Mouse (Mus musculus): ENCODE results near the gene Stmn1.
A peak's percentile ranks its signal among the peaks of the same experiment; 100 is the strongest.

The Stmn1 gene

DNA sequence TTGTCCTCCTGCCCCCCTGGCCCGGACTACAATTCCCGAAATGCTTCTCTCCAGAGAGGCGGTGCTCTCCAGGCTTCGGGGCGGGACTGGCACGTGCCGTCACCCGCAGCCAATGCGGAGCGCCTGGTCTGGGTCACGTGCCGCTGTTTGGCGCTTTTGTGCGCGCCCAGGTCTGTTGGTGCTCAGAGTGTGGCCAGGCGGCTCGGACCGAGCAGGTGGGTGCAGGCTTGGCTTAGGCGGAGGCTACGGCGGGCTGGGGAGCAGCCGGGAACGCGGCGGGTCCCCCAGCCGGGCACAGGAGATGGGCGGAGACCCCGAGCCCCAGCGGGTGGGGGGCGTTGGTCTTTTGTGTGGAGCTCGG, at the start of gene Stmn1:
Gene Stmn1 (plus strand): TSS at position 106 of the 361 bp plus-strand sequence.
- DNase-seq (ENCODE audit: low spot score): peak; percentile 76

DNA sequence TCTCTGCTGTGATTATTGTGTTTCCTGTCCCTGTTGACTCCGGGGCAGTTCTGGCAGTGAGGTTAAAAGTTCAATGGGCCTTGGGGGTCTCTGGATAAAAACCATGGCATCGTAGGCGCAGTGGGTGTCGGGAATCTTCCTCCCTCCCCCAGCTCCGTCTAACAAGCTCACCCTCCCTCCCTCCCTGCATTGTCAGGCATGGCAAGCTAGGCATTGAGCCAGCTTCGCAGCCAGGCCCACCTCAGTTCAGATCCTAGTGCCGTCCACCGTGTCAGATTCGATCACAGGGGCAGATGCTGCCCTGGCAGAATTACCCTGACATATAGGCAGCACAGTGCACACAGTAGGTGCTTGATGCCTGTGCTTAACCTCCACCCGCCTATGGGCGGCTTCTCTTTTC, 46.1 kb upstream of the Stmn1 start:
- no peak for DNase-seq (ENCODE audit: low spot score)

- no peak for DNase-seq (ENCODE audit: low spot score)
These were observed 44.2 kb upstream of the Stmn1 start for GRCm38 (mm10) chr4:134423949-134424348.

DNA sequence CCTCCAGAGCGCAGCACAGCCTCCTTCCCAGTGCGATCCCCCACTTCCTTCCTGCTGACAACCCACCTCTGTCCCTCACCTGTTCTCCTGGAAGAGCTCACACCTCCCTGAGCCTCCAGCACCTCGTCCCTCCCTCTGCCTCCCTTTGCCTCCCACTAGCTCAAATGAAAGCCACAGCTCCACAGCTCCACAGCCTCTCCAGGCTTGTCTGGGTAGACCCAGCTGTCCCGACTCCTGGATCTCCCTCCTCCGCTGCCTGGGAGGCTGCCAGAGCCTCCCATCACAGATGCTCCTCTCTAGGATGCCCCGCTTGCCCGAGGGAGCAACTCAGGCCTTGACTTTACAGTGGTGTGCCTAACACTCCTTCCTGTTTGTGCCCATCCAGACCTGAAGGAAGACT, 43.0 kb upstream of the Stmn1 start:
- no peak for DNase-seq (ENCODE audit: low spot score)

DNA sequence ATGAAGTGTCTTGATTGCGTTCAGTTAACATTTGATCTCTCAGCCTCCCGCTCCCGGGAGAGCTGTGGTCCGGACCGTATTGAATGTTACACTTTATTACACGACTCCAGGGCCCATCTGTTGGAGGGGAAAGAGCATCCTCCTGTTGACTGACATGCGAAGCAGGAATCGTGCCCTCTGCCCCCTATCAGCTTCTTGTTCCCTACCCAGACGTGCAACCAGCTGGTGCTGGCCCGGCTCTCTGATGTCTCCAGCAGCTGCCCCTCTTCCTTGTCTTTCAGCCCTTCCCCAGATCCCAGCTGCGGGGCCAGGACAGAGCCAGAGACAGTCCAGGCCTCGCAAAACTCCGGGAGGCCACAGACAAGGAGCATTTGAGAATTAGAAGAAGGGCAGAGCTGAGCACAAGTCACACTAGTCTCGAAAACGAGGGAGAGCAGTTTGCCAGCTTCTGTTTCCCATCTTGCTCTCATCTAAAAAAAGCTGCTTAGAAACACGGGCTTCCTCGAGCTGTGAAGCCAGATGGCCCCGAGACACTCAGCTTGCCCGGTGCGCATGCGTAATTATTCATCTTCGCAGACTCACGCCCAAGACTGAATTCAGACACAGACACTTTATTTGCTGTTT, 37.6 kb upstream of the Stmn1 start:
- no peak for DNase-seq (ENCODE audit: low spot score)

DNA sequence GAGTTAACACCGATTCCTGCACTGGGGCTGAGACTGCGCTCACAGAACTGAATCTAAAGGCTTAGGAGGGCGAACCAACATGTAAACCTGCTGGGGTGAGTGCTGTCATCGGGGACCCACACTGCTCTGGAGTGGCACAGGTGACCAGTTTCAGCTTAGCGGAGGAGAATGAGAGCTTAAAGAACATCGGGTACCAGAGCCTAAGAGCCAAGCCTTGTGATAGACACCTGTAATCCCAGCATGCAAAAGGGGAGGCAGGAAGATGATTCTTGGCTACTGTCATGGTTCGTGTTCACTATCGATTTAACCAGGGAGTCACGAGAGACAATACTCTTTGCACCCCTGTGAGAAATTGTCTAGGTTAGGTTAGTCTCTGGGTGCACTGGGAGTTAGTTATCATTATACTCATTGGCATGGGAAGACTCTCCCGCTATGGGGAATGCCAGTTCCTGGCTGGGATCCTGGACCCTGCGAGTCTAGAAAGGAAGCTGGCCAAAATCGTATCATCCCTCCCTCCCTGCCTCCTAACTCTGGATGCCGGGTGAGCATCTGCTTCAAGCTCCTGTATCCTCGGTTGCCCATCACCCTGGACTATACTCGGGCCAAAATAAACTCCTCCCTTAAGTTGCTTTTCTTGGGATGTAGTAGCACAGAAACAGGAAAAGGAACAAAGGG, 35.3 kb upstream of the Stmn1 start:
- no peak for DNase-seq (ENCODE audit: low spot score)

- DNase-seq (ENCODE audit: low spot score): no peak
These were observed 31.9 kb upstream of the Stmn1 start for GRCm38 (mm10) chr4:134436185-134436584.

DNA sequence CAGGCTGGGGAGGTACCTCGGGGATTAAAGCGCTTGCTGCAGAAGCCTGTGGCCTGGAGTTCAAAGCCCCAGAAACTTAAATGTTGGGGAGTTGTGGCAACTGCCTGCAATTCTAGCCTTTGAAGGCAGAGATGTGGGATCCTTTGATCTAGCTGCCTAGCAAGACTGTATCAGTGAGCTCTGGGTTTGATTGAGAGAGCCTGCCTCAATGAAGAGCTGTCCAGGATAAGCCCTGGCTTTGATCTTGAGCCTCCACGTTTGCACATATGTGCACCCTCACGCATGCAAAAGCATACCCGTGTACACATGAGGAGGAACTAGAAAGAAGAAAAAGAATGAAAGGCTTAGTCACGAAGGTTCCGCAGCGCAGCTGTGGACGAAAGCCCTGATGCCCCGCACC, 31.5 kb upstream of the Stmn1 start:
- no peak for DNase-seq (ENCODE audit: low spot score)

GRCm38 (mm10) chr4:134439119-134439518, 29.0 kb upstream of the Stmn1 start:
- no peak for DNase-seq (ENCODE audit: low spot score)

- no peak for DNase-seq (ENCODE audit: low spot score)
These were observed 28.2 kb upstream of the Stmn1 start for GRCm38 (mm10) chr4:134439919-134440318.

- DNase-seq (ENCODE audit: low spot score): no peak
These were observed 25.9 kb upstream of the Stmn1 start for GRCm38 (mm10) chr4:134442216-134442615.

GRCm38 (mm10) chr4:134443589-134443988, 24.5 kb upstream of the Stmn1 start:
- DNase-seq (ENCODE audit: low spot score): no peak

DNA sequence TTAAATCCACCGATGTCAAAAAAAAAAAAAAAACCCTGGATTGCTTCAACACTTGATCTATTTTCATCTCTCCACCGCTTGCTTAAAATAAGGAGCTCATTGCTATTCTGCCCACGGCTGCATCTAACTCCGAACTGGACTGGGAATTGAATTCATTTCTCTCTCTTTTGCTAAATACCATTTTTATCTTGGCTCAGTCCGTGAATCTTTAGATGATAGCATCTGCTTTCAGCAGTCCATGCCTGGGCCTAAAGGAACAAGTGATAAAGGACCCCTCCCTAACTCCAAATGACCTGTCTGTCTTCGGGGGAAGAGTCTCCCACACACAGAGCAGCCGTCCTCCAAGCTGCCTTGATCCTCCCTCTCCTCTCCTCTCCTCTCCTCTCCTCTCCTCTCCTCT, 23.2 kb upstream of the Stmn1 start:
- DNase-seq (ENCODE audit: low spot score): no peak

DNA sequence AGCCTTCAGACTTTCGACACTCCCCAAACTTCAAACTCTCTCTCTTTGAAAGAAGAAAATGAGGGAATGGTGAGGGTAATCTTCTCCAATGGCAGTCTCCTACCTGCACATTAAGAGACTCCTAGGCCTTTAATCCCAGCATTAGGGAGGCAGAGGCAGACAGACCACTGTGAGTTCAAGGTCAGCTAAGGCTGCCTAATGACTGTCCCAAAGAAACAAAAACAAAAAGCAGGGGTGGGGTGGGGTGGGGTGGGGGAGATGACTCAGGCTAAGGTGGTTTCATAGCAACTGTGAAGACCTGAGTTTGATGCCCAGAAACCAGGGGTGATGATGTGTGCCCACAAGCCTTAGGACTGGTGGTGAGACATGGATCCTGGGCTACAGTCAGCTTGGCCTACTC, 22.6 kb upstream of the Stmn1 start:
- DNase-seq (ENCODE audit: low spot score): no peak

DNA sequence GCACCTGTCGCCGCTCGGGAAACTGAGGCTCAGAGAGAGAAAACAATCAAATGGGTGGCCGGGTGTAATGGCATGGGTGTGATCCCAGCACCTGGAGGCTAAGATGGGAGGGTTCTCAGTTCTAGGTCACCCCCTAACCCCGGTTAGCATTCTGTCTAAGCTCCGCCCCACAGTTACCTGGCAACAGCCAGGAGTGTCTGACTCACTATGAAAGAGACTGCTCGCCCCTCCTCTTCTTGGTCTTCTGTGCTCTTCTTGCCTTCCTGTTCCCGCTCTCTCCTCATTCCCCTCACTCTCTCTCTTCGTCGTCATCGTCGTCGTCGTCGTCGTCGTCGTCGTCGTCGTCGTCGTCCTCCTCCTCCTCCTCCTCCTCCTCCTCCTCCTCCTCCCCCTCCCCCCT, 20.2 kb upstream of the Stmn1 start:
- DNase-seq (ENCODE audit: low spot score): no peak

DNA sequence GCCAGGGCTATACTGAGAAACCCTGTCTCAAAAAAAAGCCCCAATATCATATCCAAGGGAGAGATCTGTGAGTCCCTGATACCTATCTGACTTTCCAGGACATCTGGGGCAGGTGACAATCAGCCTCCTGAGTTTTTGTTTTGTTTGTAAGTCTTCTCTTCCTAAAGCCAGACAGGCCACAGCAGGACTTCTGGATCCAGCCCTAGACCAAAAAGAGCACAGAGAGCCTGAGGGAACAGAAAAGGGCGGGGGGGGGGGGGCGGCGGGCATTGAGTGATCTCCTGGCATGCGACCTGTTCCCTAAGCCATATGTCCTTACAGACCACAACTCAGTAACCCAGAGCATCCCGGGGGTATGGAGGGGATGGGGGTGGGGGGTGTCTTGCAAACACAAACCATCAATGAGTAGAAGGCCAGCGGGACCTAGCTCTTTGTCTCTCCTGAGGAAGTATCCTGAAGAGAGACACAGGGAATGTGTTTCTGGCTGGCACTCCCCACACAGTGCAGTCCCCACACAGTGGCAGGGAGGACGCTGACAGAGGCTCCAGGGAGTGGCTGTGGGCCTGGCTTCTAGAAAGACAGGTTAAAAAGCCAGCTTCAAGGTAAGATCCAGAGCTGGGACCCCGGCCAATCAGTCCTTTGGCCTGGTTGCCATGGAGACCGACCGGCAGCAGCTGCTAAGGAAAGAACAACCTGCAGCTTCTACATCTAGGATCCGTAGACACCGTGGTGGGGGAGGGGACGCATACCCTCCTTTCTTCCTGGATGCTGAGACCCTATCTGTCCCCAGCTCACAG, 18.3 kb upstream of the Stmn1 start:
- no peak for DNase-seq (ENCODE audit: low spot score)

DNA sequence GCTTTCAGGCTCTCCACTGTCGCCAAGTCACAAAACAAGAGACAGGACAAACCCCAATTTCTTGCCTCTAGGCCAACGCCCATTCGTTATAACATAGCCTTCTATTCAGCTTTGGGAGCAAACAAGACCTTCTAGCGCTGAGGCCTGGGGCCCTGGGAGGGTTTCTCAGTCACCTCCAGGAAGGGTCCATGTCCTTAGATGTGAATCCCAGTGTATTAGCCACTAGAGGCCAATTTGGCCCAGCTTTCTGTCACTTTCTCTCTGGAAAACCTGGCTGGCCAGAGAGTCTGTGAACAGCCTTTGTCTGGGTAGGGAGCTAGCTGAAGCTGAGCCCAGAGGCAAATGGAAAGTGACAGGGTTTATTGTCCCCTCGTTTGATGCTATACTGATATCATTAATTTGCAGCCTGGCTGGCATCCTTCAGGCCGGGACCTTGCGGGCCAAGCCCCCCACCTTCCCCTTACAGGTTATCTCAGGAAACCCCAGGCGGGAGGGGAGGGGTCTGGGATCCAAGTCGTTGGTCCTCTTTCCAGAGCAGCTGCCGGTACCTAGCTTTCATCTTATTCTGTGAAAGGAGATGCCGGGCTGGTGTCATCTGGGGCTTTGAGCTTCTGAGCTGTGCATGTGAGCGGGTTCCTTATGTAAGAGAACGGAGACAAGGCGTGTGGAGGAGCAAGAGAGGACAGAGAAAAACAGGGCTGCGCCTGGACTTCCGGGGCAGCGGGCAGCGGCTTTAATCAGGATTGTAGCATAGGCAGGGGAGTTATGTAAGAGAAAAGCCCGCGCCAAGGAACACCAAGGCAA, 17.5 kb upstream of the Stmn1 start:
- DNase-seq (ENCODE audit: low spot score): no peak

- no peak for DNase-seq (ENCODE audit: low spot score)
These were observed 16.6 kb upstream of the Stmn1 start for GRCm38 (mm10) chr4:134451484-134451883.

DNA sequence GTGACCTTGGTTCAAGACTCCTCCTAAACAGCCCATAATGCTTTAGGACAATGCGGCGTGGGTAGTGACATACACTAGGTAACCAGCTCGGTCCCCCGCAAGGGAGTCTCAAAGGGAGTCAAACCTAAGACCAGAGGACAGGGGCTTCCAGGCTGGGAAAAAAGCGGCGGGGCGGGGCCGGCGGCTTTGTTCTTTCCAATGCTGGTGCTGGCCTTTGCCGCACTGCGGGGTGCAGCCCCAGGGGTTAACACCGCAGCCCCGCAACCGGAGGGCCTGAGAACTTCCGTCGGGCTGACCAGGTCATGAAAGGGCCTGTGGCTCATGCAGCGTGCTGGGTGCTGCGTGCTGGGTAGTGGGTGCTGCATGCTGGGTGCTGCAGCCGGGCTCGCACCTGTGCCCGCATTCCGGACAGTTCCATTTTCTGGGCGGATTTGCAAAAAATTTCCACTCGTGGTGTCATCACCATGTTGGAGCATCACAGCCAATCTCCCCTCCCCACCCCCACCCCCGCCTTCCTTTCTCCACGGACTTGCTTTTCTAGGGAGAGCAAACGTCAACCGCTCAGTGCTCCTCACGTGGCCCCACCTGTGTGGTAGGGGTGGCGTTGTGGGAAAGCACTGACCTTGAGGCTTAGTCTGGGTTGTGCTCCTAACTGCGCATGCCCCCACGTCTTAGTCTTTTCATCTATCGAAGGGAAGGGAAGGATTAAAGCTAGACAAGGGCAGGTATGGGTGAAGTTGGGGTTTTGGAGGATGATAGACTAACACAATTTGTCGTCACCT, 14.3 kb upstream of the Stmn1 start:
- DNase-seq (ENCODE audit: low spot score): no peak

DNA sequence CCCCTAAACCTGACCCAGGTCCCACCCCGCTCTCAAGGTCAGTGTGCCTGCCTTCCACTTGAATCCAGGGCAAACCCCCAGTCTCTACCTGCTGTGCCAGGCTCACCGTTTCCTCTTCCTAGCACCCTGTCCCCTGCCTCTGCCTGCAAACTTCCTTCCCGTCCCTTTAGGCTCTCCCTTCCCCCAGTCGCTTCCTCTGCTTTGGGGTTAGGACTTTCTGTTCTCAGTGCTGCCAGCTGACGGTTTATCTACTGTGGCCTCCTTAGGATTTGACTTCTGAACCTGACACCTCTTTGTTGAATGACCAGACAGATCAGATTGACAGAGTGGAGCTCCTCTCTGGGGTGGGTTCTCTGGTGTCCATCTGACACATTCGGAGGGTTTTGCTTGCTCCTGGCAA, 12.8 kb upstream of the Stmn1 start:
- DNase-seq (ENCODE audit: low spot score): no peak

- no peak for DNase-seq (ENCODE audit: low spot score)
These were observed 10.8 kb upstream of the Stmn1 start for GRCm38 (mm10) chr4:134457130-134457825.

Data from urinary bladder, postnatal 10 days (tissue).